Mouse (Mus musculus) B cell, adult (primary cell): ENCODE results near the gene Fam129c. TPM values are rescaled to one million over a fixed set of nuclear protein-coding genes. Genes with fewer than 3 reads are reported as not detected.

Source experiments
- total RNA-seq: library from RNA; stranded (reverse); gene quantifications from 4 replicates; pipeline ENCODE4 v1.2.4, GENCODE M21; 2023; ENCODE audit not compliant: inconsistent age

Gene Fam129c
- 115 to 183 TPM (median 158 TPM) in 4 replicates for total RNA-seq

GRCm38 (mm10) chr8:71597451-71597850 lies at the start of gene Fam129c:
TSS of gene Fam129c (plus strand) at chr8:71597648.

DNA sequence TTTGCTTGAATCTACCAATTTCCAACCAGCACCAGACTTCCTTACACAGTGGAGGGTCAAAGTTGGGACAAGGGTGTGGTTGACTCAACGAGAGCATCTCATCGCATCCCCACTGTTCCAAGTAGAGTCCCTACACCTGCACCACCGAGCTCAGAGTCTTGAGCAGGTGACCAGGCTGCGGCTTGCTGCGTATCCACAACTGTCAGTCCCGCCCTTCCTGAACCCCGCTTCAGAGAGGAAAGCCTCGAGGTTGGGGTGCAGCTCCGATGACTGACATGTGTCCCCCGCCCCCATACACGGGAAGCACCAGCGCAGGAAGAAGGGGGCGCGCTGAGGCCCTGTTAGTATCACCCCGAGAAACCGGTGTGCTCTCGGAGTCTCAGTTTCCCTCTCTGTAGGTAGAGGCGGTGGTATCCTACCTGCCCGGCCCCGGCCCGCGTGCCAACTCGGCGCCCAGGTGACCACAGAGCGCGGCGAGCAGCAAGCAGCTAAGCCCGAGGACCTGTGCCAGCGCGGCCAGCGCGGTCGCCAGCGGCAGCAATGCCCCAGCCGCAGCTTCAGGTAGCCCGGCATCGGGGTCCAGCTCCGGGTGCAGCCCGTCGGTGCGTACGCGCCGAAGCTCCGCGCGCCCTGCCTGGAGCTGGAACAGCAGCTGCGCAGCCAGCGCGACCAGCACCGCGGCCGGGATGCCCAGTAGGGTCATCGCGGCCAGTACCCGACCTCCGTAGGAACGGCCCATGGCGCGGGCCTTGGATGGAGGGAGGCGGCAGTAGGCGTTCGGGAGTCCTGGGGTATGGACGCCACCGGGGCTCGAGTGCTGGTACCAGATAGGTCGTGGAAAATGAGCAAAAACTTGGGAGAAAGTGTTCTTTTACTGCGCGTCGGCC lies 39.1 kb upstream of the Fam129c start, which contains the start of gene Tmem221:
Gene Tmem221, minus strand, starts transcription at position 801 of the 887 bp plus-strand sequence.

DNA sequence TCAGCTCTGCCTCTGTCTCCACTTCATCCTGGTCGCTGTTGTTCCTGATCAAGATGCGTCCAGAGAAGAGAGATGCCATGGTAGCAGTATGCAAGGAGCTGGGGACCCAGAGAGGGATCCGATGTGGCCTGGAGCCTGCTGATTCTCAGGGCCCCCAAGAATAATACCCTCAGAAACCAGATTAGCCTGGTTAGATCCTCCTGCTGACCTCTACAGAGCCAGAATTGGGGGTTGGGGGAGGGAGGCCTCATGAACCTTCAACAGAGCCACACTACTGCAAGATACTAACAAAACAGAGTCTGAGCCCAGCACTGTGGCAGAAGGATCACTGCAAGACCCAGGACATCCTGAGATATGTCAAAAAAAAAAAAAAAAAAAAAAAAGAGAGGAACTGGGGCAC lies 30.9 kb upstream of the Fam129c start, which contains the start of gene Nxnl1:
Gene Nxnl1, minus strand, starts transcription at position 101 of the 400 bp plus-strand sequence.

DNA sequence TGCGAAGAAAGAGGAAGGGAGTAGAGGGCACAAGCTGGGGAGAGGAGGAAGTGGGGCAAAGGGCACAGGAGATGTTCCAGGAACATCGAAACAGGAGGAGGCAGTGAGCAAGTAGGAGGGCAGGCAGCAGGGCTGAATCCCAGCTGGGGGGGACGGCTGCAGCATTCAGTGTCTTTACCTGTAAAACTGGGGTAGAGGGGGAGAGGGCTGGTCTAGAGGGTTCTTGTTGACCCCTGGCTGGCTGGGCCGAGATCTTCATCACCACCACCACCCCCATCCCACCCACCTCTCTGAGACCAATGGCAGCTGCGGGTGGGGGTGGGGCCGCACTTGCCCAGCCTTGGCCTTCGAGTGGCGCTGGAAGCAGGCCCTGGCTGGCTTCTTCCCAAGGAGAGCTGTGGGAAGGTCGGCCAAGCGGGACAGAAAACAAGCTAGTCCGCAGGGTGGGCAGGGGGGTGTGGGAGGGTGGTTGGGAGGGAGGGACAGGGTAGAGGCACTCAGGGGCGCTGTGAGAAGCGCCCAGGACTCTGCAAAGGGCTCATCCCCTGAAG lies 29.0 kb upstream of the Fam129c start, which contains the start of gene Slc27a1:
Gene Slc27a1, plus strand, starts transcription at position 496 of the 551 bp plus-strand sequence.

DNA sequence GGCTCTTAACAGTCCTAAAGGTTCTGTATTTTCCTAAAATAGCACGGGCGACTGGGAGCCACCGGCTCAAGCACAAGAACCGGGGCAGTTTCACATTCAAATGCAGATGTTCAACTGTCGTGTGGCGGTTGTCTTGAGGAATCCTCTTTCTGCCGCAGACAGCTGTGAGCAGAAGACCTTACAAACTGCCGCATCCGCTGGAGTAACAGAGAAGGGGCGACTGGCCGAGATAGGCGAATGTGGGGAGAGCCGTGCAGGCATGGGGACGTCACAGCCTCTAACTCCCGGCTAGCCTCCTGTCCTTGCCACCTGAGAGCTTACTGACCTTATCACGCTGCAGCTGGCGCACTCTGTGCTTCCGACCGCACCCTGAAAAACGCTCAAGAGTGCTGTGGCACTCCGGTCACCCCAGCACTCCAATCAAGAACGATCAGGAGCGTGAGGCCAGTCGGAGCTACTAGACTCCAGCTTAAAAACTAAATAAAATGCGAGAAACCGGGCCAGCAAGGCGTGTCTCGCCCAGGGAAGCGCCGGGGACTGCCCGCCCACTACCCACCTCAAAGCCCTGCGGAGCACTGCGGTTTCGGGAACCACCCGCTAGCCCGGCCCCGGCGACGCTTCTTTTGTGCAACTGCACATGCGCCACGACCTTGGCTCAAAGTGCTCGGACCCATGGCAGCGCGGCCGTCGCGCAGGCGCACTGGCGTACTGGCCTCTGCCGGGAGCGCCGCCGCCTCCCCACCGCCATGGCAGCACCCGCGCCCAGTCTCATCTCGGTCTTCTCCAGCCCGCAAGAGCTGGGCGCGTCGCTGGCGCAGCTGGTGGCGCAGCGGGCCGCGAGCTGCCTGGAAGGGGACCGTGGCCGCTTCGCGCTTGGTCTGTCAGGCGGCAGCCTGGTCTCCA lies 5.7 kb upstream of the Fam129c start, which contains the start of gene Pgls:
Gene Pgls, plus strand, starts transcription at position 706 of the 903 bp plus-strand sequence.

GRCm38 (mm10) chr8:71610822-71611651 lies 13.6 kb downstream of the Fam129c start, which contains the start of gene Colgalt1:
TSS of gene Colgalt1 (plus strand) at chr8:71610998.

Other genes with a start within 250 kb of the Fam129c start
- gene Use1, start 230.8 kb upstream of the Fam129c start, total RNA-seq = 265 to 295 TPM (median 283 TPM) in 4 replicates
- 21.2 to 27.1 TPM (median 23.5 TPM) in 4 replicates for gene Ocel1, start 226.3 kb upstream of the Fam129c start, total RNA-seq
- gene Nr2f6, start 215.7 kb upstream of the Fam129c start, total RNA-seq = 10.3 to 12.4 TPM (median 11.7 TPM) in 4 replicates
- gene Ushbp1, start 201.8 kb upstream of the Fam129c start, total RNA-seq = not detected in 4 replicates
- gene Babam1, start 200.8 kb upstream of the Fam129c start, total RNA-seq = 93.2 to 107 TPM (median 93.8 TPM) in 4 replicates
- 0.51 to 1.4 TPM (median 0.61 TPM) in 4 replicates for gene Ankle1, start 191.6 kb upstream of the Fam129c start, total RNA-seq
- gene Abhd8, start 134.0 kb upstream of the Fam129c start, total RNA-seq = 11.1 to 13.1 TPM (median 12.5 TPM) in 4 replicates
- gene Mrpl34, start 132.7 kb upstream of the Fam129c start, total RNA-seq = 34.7 to 38.7 TPM (median 35.8 TPM) in 4 replicates
- 99.3 to 111 TPM (median 106 TPM) in 4 replicates for gene Dda1, start 128.4 kb upstream of the Fam129c start, total RNA-seq
- 12.1 to 14.8 TPM (median 13.7 TPM) in 4 replicates for gene Ano8, start 111.7 kb upstream of the Fam129c start, total RNA-seq
- 17.1 to 21.2 TPM (median 18.4 TPM) in 4 replicates for gene Gtpbp3, start 109.5 kb upstream of the Fam129c start, total RNA-seq
- gene Plvap, start 85.9 kb upstream of the Fam129c start, total RNA-seq = 0.45 TPM in 1 of 4 replicates, not detected in the others
- not detected in 4 replicates for gene Ccdc194, start 71.9 kb upstream of the Fam129c start, total RNA-seq
- gene Bst2, start 60.2 kb upstream of the Fam129c start, total RNA-seq = 23.8 to 37.9 TPM (median 34.7 TPM) in 4 replicates
- gene Mvb12a, start 54.7 kb upstream of the Fam129c start, total RNA-seq = 36.5 to 54.6 TPM (median 44.8 TPM) in 4 replicates
- gene Tmem221, start 38.8 kb upstream of the Fam129c start, total RNA-seq = 0.33 TPM in 1 of 4 replicates, not detected in the others
- not detected in 4 replicates for gene Nxnl1, start 31.0 kb upstream of the Fam129c start, total RNA-seq
- 8.2 to 9.1 TPM (median 8.7 TPM) in 4 replicates for gene Slc27a1, start 28.8 kb upstream of the Fam129c start, total RNA-seq
- gene Pgls, start 5.5 kb upstream of the Fam129c start, total RNA-seq = 99.2 to 122 TPM (median 101 TPM) in 4 replicates
- gene Colgalt1, start 13.3 kb downstream of the Fam129c start, total RNA-seq = 104 to 126 TPM (median 116 TPM) in 4 replicates
- 0.54 to 0.64 TPM (median 0.60 TPM) in 3 of 4 replicates, not detected in the other for gene Unc13a, start 74.1 kb downstream of the Fam129c start, total RNA-seq
- 79.6 to 88.3 TPM (median 85.0 TPM) in 4 replicates for gene Jak3, start 78.6 kb downstream of the Fam129c start, total RNA-seq
- 33.1 to 38.9 TPM (median 35.9 TPM) in 4 replicates for gene Insl3, start 91.6 kb downstream of the Fam129c start, total RNA-seq
- gene B3gnt3, start 104.1 kb downstream of the Fam129c start, total RNA-seq = 0.54 to 0.93 TPM (median 0.59 TPM) in 4 replicates
- gene Fcho1, start 128.1 kb downstream of the Fam129c start, total RNA-seq = 168 to 193 TPM (median 180 TPM) in 4 replicates